ENCODE assay signal across 27 mouse cellular contexts in the genomic region with DNA sequence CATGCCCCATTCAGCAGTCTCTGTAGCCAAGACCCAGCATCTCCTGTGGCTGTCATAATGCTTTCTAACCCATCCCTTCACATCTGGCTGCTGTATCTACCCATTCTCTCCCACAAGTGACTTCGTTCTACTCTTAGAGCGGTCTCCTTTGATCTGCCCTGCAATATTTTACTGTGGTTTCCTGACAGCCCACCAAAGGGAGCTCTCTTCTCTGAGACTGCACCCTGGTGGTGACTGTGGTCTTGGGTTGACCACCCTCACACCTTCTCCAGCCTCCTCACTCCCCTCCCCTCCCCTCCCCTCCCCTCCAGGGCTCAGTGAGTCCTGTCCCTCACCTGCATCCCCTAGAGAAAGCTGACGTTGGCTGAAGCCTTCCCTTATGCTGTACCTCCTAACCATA.
DNase-seq lines count a peak whose midpoint lies in the region; ATAC-seq and TF ChIP-seq lines count a peak whose summit lies in the region.
"Had no signal": no experiment of that assay in that cellular context is flagged by ENCODE, and none has a peak within 500 bp of the region (broad histone marks: within the 10 kb centered on the region; RNA-seq: fewer than 3 reads in every experiment).

No protein-coding gene starts in this region.

- no peak for ATAC-seq in liver, postnatal 0 days
- 0 out of 2 replicates have a peak, but pooled peaks have one; percentile 15 for ATAC-seq in megakaryocyte, adult 5-6 weeks (ENCODE audit: poor library complexity, severe bottlenecking)
- ATAC-seq: CD4-positive, CD25-positive, alpha-beta regulatory T cell, adult 4 months had no signal

- no peak for TF ChIP-seq EP300 in liver, postnatal 0 days (IDR thresholded peaks at IDR 0.05; ENCODE audit: low read depth)
- no peak for TF ChIP-seq EP300 in heart, adult 2 months (IDR thresholded peaks at IDR 0.05; ENCODE audit: insufficient read depth, low read depth, low read length)

- peak; percentile 21; the same call in 1 of the 2 replicates for TF ChIP-seq CTCF in liver, postnatal 0 days (IDR thresholded peaks at IDR 0.05; ENCODE audit: low read depth)
- no peak for TF ChIP-seq CTCF in heart, adult 2 months (IDR thresholded peaks at IDR 0.05)

- intact Hi-C loops in heart, adult 2 months (cut with DNase I), result no loop called here

- no peak overlapping the region for H3K9ac ChIP-seq in liver, postnatal 0 days (replicated peaks)
- H3K9ac ChIP-seq in heart, adult 2 months (ENCODE audit: low read depth, low read length), result no peak overlapping the region
- H3K9ac ChIP-seq: hindbrain, embryonic 12.5 days; limb, embryonic 15.5 days; liver, embryonic 14.5 days; lung, embryonic 14.5 days; midbrain, embryonic 12.5 days; neural tube, embryonic 15.5 days; stomach, embryonic 15.5 days had no signal

- TF ChIP-seq POLR2A in heart, adult 2 months (IDR thresholded peaks at IDR 0.05; ENCODE audit: insufficient read depth, low read depth, low read length), result no peak

- WGBS in liver, postnatal 0 days (ENCODE audit: insufficient replicate concordance), result 56% methylated on average over 3 of the region's 3 CpGs
- WGBS in heart, adult 2 months, result 88% methylated on average over 3 of the region's 3 CpGs

- no peaks in the 10 kb centered on the region for H3K36me3 ChIP-seq in liver, postnatal 0 days (replicated peaks; ENCODE audit: insufficient read depth, low read length)
- H3K36me3 ChIP-seq in splenic B cell, adult 2 months (ENCODE audit: control insufficient read depth, insufficient read depth, low read length, poor library complexity, severe bottlenecking), result no peaks in the 10 kb centered on the region
- no peaks in the 10 kb centered on the region for H3K36me3 ChIP-seq in heart, adult 2 months (ENCODE audit: control insufficient read depth, insufficient read depth, low read length)
- H3K36me3 ChIP-seq: hindbrain, embryonic 12.5 days; limb, embryonic 15.5 days; midbrain, embryonic 12.5 days; neural tube, embryonic 15.5 days; stomach, embryonic 15.5 days had no signal

- no peak overlapping the region for H3K4me2 ChIP-seq in liver, postnatal 0 days (ENCODE audit: low read depth, low read length)
- H3K4me2 ChIP-seq: heart, embryonic 11.5 days; hindbrain, embryonic 12.5 days; limb, embryonic 15.5 days; lung, embryonic 14.5 days; midbrain, embryonic 12.5 days; neural tube, embryonic 15.5 days; stomach, embryonic 15.5 days had no signal

- DNase-seq in liver, postnatal 0 days, result no peak
- no peak for DNase-seq in liver
- peak; percentile 24 for DNase-seq in splenic B cell, adult 2 months (ENCODE audit: low read depth, low spot score)
- peak; percentile 46 for DNase-seq in thymus, postnatal 25 days
- no peak for DNase-seq in retina, embryonic 14.5 days (ENCODE audit: low spot score)
- no peak for DNase-seq in heart, adult 2 months
- no peak for DNase-seq in cerebellum, adult 11 months
- DNase-seq: adrenal gland, postnatal 25 days; cerebellum, adult 2 months; cerebellum, postnatal 14 days; gastrocnemius, postnatal 25 days; heart, adult 11 months; heart, postnatal 36 days; kidney, adult 11 months; kidney, postnatal 25 days; lung, embryonic 14.5 days; lung, postnatal 14 days; right cerebral cortex, postnatal 4 days had no signal

- no peaks in the 10 kb centered on the region for H3K27me3 ChIP-seq in liver, postnatal 0 days (ENCODE audit: insufficient read depth, low read length)
- H3K27me3 ChIP-seq in splenic B cell, adult 2 months (ENCODE audit: control insufficient read depth, insufficient read depth, low read length, poor library complexity, severe bottlenecking), result no peaks in the 10 kb centered on the region
- no peaks in the 10 kb centered on the region for H3K27me3 ChIP-seq in heart, adult 2 months (ENCODE audit: control insufficient read depth, insufficient read depth, low read length)
- H3K27me3 ChIP-seq: limb, embryonic 15.5 days; stomach, embryonic 15.5 days had no signal

- no peaks in the 10 kb centered on the region for H3K4me1 ChIP-seq in liver, postnatal 0 days (ENCODE audit: insufficient read depth)
- H3K4me1 ChIP-seq in heart, adult 2 months (ENCODE audit: control insufficient read depth, insufficient read depth, low read length), result no peaks in the 10 kb centered on the region; the same call in 1 of the 2 replicates

- H3K79me2 ChIP-seq in heart, adult 2 months (replicated peaks; ENCODE audit: control insufficient read depth, insufficient read depth, low read length), result no peaks in the 10 kb centered on the region

- H3K27ac ChIP-seq in liver, postnatal 0 days (ENCODE audit: low read depth), result no peak overlapping the region
- H3K27ac ChIP-seq in heart, adult 2 months, result no peak overlapping the region
- H3K27ac ChIP-seq: hindbrain, embryonic 12.5 days; liver, embryonic 14.5 days; midbrain, embryonic 12.5 days; neural tube, embryonic 15.5 days; stomach, embryonic 15.5 days had no signal

- no peaks in the 10 kb centered on the region for H3K9me3 ChIP-seq in liver, postnatal 0 days (ENCODE audit: low read length)
- H3K9me3 ChIP-seq: hindbrain, embryonic 12.5 days; limb, embryonic 15.5 days; midbrain, embryonic 12.5 days; neural tube, embryonic 15.5 days; stomach, embryonic 15.5 days had no signal

- H3K4me3 ChIP-seq in liver, postnatal 0 days (ENCODE audit: low read depth, low read length), result no peak overlapping the region
- H3K4me3 ChIP-seq in heart, adult 2 months, result no peak overlapping the region
- H3K4me3 ChIP-seq: hindbrain, embryonic 12.5 days; limb, embryonic 15.5 days; midbrain, embryonic 12.5 days; neural tube, embryonic 15.5 days; stomach, embryonic 15.5 days had no signal

Comparison
In these comparisons a context has a peak if more than half of its experiments do, and no peak if none do; other contexts are left out.
1. DNase-seq: peak in splenic B cell, adult 2 months (single experiment) and thymus, postnatal 25 days (single experiment); none in liver, postnatal 0 days (single experiment), liver (single experiment), retina, embryonic 14.5 days (single experiment), heart, adult 2 months (0 of 2) and cerebellum, adult 11 months (single experiment).